Mouse (Mus musculus) A20 (cell line): ENCODE measurements around the gene Pou6f1.
"Not testable (repeated sequence)": the region's sequence is repeated elsewhere in the genome, so short reads cannot be mapped to it uniquely, and the experiment has no call there.

ENCODE experiments used
- DNase-seq: peaks from one replicate; pipeline ENCODE4 v3.0.0-alpha.2; 2011; ENCODE audit warnings: low read depth, low spot score

Pou6f1 gene

GRCm38 (mm10) chr15:100576392-100576791 is 23.4 kb downstream of the Pou6f1 start:
- no peak for DNase-seq

DNA sequence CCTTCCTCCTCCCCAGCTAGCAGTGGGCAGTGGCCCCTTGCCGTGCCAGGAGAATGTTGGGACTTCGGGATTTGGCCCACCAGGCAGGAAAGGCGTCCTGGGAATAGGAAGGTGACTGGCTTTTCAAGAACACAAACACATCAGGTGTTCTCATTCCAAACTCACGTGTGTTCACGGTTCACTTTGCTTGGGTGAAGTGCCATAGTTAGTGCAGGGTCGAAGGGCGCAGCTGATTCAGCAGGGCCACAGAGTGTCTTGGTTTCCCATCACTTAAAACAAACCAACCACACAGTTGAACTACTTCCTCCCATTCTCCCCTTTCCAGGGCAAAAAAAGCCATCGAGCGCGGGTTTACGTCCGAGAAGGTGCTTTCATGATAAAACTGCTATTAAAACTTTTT is 24.4 kb downstream of the Pou6f1 start:
- no peak for DNase-seq

DNA sequence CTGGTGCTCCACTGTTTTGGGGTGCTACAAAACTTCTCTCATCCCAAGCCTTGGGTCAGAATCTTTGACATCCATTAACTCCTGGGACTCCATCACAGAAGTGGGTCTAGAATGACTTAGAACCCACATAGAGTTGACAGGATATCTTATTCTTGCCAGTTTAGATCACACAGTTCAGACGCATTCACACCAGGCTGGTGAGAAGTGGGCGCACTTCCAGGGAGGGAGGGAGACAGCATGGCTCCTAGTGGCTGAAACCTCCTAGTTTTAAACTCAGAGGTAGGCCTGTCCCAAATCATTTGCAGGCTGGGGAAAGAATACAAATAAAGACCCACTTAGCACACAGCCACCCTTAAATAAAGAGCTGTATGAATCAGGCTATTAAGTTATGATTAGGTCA is 25.4 kb downstream of the Pou6f1 start:
- no peak for DNase-seq

DNA sequence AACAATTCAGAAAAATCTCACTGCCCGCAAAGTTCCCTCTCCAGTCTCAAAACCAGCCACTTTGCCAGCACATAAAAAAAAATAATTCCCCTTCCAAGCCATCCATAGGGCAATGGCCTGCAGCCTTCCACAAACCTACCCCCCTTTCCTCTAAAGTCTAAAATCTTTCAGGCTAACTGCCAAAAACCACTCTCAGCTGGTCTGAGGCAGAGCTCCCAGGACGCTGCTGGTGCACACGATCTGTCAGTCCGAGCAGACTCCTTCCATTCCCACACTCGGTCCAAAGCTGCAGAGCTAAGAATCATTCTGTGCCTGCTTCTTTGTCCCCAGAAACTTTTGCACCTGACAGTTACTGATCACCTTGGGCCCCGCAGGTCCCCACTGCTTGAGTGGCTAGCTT is 25.8 kb downstream of the Pou6f1 start:
- DNase-seq, result no peak

DNA sequence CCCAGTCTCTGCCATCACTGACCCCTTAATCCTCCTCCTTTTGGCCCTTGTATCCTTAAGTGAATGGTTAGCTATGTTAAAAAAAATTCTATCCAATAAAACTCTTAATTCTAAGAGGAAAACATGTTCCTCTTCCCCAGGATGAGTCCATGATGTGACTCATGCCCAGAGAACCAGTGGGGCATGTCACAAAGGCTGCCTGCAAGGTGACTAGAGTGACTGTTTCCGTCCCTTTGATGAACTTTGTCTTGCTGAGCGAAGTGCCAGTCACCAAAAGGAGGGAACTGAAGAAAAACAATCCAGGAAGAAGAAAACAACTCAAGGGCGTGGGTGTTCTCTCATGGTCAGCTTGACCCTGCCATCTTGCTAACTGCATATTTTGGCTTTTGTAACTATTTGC is 30.5 kb downstream of the Pou6f1 start:
- DNase-seq, result no peak

GRCm38 (mm10) chr15:100566531-100566930 is 33.3 kb downstream of the Pou6f1 start:
- no peak for DNase-seq

- no peak for DNase-seq
These were observed 41.9 kb downstream of the Pou6f1 start for GRCm38 (mm10) chr15:100557705-100558433.

DNA sequence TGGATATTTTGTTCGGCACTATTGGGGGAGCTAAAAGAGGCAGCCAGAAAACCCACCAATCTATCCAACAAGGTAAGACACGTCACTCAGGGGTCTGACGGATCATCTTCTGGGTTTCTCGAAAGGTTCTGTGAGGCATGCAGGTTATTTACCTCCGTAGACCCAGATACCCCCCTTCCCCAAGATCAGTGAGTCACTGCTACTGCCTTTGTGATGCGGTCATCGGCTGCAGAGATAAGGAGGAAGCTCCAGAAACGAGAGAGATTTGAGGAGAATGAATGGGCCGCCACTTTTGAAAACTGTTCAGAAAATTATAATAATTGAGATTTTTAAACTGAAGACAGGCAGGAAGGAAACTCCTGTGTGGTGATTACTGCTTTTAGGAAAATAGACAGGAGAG is 43.4 kb downstream of the Pou6f1 start:
- no peak for DNase-seq

GRCm38 (mm10) chr15:100555965-100556364 is 43.8 kb downstream of the Pou6f1 start:
- no peak for DNase-seq

DNA sequence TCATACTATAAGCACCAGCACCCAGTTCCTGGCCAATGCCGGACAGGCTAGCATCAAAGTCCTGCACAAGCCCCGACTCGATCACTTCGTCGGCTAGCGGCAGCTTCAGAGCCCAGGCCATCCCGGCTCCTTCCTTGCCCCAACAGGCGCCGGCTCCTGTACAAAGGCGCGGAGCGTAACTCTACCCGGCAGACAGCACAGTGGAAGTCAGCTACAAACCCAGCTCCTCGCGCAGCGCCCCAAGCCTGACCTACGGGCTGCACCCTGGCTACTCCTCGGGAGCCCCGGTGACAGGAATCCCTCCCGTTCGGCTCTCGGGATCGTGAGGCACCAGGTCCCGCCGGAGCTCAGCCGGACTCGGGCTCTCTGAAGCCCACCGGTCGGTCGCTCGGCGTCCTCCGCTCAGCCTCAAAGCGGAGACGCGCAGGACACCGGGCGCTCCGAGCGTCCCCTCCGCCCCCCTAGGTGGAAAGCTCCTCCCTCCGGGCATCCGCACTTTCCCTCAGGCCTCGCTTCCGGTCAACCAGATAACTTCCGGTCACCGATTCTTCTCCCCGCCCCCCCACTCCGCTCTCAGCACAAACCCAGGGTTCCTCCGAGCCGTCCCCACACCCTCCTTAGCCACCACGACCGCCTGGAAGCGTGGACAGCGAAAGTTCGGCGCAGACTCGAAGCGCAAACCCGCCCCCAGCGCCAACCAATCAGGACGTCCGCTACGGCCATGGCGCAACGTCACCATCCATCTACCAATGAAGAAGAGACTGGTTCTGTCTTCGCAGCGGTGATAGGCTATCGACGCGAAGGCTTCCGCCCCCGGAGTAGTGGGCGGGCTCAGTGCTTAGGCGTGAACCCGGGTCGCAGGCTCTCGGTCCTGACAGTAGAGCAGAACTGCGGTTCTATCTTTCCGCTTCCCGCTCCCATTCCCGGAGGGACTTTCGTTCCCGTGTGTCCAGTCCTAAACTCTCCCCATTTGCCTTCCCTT is 48.2 kb downstream of the Pou6f1 start, which contains the start of gene Tfcp2:
Tfcp2 (minus strand) TSS at position 683 of the 982 bp plus-strand sequence.
- peak; percentile 97 for DNase-seq

DNA sequence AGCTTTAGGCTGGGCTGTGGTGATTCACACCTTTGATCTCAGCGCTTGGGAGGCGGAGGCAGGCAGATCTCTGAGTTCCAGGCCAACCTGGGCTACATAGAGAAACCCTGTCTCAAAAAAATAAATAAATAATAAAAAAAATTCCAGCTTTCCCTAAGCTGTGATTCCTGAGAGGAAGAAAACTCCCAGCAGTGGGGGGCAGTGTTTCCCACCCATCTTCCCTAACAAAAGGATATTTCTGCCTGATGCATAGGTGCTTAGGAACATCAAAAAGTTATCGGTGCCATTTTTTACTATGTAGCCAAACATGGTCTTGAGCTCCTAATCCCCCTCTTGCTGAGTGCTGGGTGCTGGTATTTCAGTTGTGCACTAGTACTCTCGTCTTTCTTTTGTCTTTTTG is 49.5 kb downstream of the Pou6f1 start:
- DNase-seq, result no peak

- DNase-seq, result peak; percentile 79
These were observed 56.1 kb downstream of the Pou6f1 start for GRCm38 (mm10) chr15:100543651-100544030.

DNA sequence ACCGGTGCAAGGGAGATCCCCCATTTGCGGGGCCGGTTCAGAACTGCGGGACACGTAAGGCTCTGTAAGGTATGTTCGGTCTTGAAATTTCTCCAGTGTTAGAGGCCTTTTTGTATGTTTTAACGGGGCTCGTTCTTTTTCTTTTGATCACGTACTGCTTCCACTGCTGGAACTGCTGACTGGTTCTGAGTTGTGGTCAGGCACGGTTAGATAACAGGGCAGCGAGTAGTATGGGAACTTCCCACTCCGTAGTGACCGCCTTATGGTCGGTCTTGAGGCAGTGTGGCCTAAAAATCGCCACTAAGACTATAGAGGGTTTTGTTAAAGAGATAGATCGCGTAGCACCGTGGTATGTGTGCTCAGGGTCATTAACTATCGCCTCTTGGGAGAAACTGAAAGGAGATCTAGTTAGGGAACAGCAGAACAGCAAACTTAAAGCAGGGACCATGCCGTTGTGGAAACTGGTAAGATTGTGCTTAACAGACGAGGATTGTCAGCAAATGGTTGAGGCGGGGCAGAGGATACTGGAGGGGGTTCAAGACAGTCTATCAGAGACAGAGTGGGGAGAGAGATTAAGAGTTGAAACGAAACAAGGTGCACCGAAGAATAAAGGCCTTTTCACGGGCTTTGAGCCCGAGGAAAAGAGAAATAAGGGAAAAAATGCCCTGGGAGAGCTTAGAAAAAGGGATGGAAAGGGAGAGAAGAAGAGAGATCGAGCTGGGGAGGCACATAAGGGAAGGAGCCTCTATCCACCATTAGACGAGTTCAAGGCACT is 56.7 kb downstream of the Pou6f1 start:
- DNase-seq, result not testable (repeated sequence)

DNA sequence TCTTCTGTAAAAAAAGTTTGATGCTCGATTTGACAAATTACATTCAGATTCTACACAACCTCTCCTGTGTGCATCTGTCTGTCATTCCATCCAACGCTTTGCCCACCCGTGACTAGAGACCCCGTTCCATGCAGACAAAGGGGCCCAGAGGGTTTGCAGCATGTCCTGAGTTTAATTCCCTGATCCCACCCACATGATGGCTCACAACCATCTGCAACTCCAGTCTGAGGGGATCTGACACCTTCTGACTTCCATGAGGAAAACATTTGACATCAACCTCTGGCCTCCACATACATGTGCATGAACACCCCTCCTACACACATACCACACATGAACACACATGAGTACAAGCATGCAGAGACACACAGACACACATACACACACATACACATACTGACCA is 58.4 kb downstream of the Pou6f1 start:
- DNase-seq, result no peak

DNA sequence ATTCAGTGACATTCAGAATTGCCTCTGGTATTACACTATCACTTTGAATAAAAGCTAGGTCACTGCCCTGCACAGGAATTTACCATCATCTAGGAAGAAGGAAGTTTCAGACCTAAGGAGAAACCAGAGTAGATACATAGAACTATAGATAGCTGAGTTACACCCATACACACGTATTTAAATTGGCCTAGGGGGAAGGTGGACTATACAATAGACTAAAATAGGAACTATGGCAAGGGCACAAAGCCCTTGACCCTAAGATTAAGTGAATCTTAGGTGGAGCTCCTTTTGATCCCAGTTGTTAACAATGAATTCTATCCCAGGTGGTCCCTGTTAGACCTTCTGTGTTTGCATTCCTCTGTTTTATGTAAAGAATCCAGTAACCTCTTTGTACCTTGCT is 58.8 kb downstream of the Pou6f1 start:
- not testable (repeated sequence) for DNase-seq

GRCm38 (mm10) chr15:100539411-100539810 is 60.4 kb downstream of the Pou6f1 start:
- DNase-seq, result no peak

DNA sequence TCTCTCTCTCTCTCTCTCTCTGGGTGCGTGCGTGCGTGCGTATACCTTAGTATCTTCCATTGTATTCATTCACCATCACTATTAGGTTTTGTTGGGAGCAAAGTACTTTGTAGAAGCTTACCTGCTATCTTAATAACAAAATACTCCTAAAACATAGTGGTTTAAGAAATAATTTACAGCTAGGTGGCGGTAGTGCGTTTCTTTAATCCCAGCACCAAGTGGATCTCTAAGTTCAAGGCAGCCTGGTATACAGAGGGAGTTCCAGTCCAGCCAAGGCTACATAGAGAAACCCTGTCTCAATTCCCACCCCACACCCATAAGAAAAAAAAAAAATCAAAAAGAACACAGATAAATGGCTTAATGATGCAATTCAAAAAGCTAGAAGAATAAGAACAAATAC is 61.9 kb downstream of the Pou6f1 start:
- DNase-seq, result peak; percentile 76

DNA sequence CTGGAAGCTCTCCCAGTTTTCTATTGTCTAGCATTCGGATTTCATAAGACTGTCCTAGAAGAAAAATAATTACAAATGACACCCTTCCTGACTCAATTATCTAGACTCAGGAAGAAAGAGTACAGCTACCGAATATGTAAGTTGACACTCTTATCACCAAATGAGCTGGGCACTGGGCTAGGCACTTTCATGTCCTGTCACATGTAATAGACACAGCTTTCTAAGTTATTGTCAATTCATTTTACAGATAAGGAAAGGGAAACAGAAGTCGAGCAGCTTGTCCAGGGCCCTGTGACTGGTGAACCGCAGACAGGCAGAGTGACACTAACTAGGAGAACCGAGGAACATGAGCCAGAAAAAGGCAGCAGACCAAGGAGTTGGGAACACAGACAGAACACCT is 71.9 kb downstream of the Pou6f1 start:
- DNase-seq, result no peak

DNA sequence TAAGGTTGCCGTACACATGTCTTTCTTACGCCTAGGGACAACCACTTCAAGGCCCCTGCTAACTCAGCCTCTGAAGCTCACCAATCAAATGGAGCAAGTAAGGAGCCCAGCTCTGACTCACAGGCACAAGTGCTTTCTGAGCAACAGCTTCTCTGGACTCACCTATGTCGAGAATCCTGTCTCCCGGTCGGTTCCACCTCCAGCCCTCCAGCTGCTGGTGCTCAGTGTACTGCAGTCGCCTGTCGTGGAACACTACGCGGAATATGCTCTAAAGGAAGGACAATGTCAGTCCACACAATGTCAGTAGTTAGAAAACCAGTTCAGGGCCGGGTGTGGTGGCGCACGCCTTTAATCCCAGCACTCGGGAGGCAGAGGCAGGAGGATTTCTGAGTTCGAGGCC is 74.4 kb downstream of the Pou6f1 start:
- no peak for DNase-seq
